Mouse (Mus musculus) midbrain, embryonic 11.5 days (tissue): ENCODE data around the gene Ptch2. TPM values are rescaled to one million over a fixed set of nuclear protein-coding genes. Genes with fewer than 3 reads are reported as not detected.

Experiments used
- ATAC-seq: fragments of 200-750 bp; cut with Nextera tagmentation; 2 replicates; pipeline ENCODE4 v1.8.0; 2017; ENCODE audit warnings: moderate TSS enrichment, moderate library complexity; ENCODE audit not compliant: low FRiP score
- DNase-seq: peaks from one replicate; pipeline ENCODE4 v3.0.0; 2015; ENCODE audit warnings: low spot score; ENCODE audit errors: missing footprints
- H3K27ac ChIP-seq: fragments of 300-500 bp; sonication (generic); 2 replicates; pipeline ENCODE4 v1.5.1; 2014; ENCODE audit warnings: low read depth, low read length
- H3K27me3 ChIP-seq: fragments of 300-500 bp; sonication (generic); 2 replicates; pipeline ENCODE4 v1.6.1; 2014; ENCODE audit warnings: mild to moderate bottlenecking, low read length, moderate library complexity, mixed read lengths; ENCODE audit not compliant: control insufficient read depth, insufficient read depth
- H3K36me3 ChIP-seq: fragments of 300-500 bp; sonication (generic); 2 replicates; pipeline ENCODE4 v1.6.1; 2014; ENCODE audit warnings: mild to moderate bottlenecking, low read length, moderate library complexity, mixed read lengths; ENCODE audit not compliant: control insufficient read depth, insufficient read depth
- H3K4me1 ChIP-seq: fragments of 300-500 bp; sonication (generic); 2 replicates; pipeline ENCODE4 v1.6.1; 2014; ENCODE audit warnings: low read length; ENCODE audit not compliant: control insufficient read depth, insufficient read depth
- H3K4me2 ChIP-seq: fragments of 300-500 bp; sonication (generic); 2 replicates; pipeline ENCODE4 v1.6.1; 2014; ENCODE audit warnings: mild to moderate bottlenecking, moderate library complexity
- H3K4me3 ChIP-seq: fragments of 300-500 bp; sonication (generic); 2 replicates; pipeline ENCODE4 v1.5.1; 2014; ENCODE audit warnings: low read depth, low read length
- H3K9ac ChIP-seq: fragments of 300-500 bp; sonication (generic); 2 replicates; pipeline ENCODE4 v1.6.1; 2014; ENCODE audit warnings: low read length
- H3K9me3 ChIP-seq: fragments of 300-500 bp; sonication (generic); 2 replicates; pipeline ENCODE4 v1.6.1; 2016; ENCODE audit warnings: low read length; ENCODE audit not compliant: control insufficient read depth
- WGBS: fragments of 180-500 bp; shearing (Covaris S2); extraction: QIAGEN DNeasy Blood & Tissue Kit; methylation state at CpG from one replicate; pipeline ENCODE4 v1.1.7; 2014; 5-methylcytosine and 5-hydroxymethylcytosine counted together
- polyA plus RNA-seq: library from polyadenylated mRNA; unstranded; fragments of >200 nt; fragmentation: Nextera tagmentation; extraction: Ambion mirVana; gene quantifications from 2 replicates; pipeline ENCODE4 v1.2.1, GENCODE M21; 2014

Gene Ptch2
- polyA plus RNA-seq, 1 experiment from 2014 or later, result 5.0 TPM

DNA sequence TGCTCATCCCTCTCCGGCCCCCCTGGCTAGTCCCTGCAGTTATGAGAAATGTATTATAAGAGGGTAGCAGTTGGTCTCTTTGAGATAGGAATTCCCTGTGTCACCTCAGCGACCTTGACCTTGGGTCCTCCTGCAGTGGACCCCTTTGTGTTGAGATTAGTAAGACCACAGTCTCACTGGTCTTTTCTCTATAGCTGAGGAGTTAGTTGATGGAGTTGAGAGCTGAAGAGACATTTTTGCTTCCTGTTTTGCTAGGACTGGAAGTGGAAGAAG, 2.8 kb downstream of the Ptch2 start:
- H3K4me2 ChIP-seq, result peak overlapping the region; percentile 5; the same call in 1 of the 2 replicates
- ATAC-seq, result no peak

DNA sequence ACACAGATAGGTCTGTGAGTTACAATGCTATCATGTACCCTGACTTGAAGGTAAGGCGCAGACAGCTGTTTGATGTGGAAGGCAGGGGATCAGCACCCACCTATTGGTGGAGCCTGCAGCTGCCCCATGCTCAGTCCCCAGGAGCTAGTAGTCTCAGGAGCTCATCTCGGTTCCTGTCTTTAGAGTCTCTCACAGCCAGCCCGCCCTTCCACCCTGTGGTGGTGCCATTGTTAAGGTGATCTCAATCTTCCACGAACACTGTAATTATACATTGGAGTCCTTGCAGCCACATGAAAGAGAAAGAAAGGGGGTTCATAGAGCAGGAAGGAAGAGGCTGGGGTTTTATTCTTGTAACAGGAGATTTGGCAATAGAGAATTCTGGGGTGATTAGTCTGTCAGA, 4.2 kb downstream of the Ptch2 start:
- no peaks in the 10 kb centered on the region for H3K36me3 ChIP-seq
- no peak overlapping the region for H3K4me3 ChIP-seq
- H3K27me3 ChIP-seq, result peaks cover 3% of the 10 kb centered on the region; the same call in 1 of the 2 replicates
- no peak overlapping the region for H3K27ac ChIP-seq
- WGBS, result 69% methylated on average over 4 of the region's 4 CpGs
- ATAC-seq (no peak), DNase-seq (no peak)
- no peaks in the 10 kb centered on the region for H3K9me3 ChIP-seq
- H3K4me2 ChIP-seq, result no peak overlapping the region
- H3K9ac ChIP-seq, result no peak overlapping the region
- peaks cover 23% of the 10 kb centered on the region for H3K4me1 ChIP-seq

More for the DNA sequence above, 2.8 kb downstream of the Ptch2 start:
- Histone ChIP-seq H3K36me3 (no peaks in the 10 kb centered on the region), H3K9ac (no peak overlapping the region), H3K4me1 (peaks cover 23% of the 10 kb centered on the region), H3K9me3 (no peaks in the 10 kb centered on the region), H3K27me3 (peaks cover 9% of the 10 kb centered on the region), H3K27ac (no peak overlapping the region), H3K4me3 (no peak overlapping the region)
- 49% methylated on average over 2 of the region's 2 CpGs for WGBS
- no peak for DNase-seq

DNA sequence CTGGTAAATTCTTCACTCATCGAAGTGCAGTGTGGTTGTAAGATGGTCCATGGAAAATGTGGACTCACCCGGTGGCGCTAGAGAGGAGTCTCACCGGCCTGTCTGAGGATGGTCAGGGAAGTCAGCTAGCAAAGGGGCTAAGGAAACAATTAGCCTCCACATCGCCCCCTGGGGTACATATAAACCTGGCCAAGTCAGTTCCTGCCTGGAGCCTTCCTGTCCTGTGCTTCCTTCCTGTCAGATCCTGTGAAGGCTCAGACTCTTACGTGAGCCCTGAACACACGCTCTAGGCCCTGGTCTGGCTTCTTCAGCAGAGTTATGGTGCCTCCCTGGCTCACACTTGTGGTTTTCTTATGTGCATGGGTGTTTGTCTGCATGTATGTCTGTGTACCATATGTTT, 5.3 kb downstream of the Ptch2 start:
- Histone ChIP-seq H3K27ac (no peak overlapping the region), H3K9ac (no peak overlapping the region)

DNA sequence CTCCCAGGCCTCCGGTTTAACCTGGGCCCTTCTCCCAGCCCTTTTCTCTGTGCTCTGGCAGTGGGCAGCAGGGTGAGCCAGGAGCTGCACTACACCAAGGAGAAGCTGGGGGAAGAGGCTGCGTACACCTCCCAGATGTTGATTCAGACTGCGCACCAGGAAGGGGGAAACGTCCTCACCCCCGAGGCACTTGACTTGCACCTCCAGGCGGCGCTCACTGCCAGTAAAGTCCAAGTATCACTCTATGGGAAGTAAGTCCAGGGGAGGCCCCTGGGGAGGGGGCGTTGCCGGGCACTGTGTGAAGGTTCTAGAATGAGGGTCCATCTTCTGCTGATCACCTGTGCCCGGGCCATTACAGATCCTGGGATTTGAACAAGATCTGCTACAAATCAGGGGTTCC, 8.8 kb downstream of the Ptch2 start:
- no peak for ATAC-seq

More for the DNA sequence above, 5.3 kb downstream of the Ptch2 start:
- ATAC-seq, result peak; percentile 20; the same call in 1 of the 2 replicates
- no peaks in the 10 kb centered on the region for H3K9me3 ChIP-seq
- peaks cover 13% of the 10 kb centered on the region for H3K4me1 ChIP-seq
- no peaks in the 10 kb centered on the region; the same call in 1 of the 2 replicates for H3K27me3 ChIP-seq
- WGBS, result 50% methylated on average over 7 of the region's 7 CpGs
- H3K4me3 ChIP-seq, result no peak overlapping the region
- DNase-seq, result no peak
- H3K36me3 ChIP-seq, result no peaks in the 10 kb centered on the region
- H3K4me2 ChIP-seq, result no peak overlapping the region

DNA sequence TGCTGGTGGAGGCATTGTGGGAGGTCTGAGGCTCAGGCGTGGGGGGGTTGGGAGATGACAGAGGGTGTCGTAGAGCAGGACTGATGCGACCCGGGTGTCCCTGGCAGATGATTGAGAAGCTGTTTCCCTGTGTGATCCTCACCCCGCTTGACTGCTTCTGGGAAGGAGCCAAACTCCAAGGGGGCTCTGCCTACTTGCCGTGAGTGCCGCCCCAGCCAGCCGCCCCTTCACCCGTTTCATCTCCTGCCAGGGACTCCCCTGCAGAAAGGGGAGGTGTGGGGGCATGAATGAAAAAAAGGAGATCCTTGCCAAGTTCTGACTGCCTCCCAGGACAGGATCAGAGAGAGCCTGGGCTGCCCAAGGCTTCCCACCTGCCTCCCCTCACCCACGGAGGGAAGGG, 9.3 kb downstream of the Ptch2 start:
- 80% methylated on average over 10 of the region's 10 CpGs for WGBS
- ATAC-seq, result no peak
- Histone ChIP-seq H3K4me1 (no peaks in the 10 kb centered on the region), H3K4me3 (no peak overlapping the region), H3K36me3 (no peaks in the 10 kb centered on the region), H3K27me3 (no peaks in the 10 kb centered on the region), H3K9me3 (no peaks in the 10 kb centered on the region), H3K4me2 (no peak overlapping the region), H3K27ac (no peak overlapping the region), H3K9ac (no peak overlapping the region; the same call in 1 of the 2 replicates)
- no peak for DNase-seq

More for the DNA sequence above, 8.8 kb downstream of the Ptch2 start:
- Histone ChIP-seq H3K4me1 (no peaks in the 10 kb centered on the region), H3K4me3 (no peak overlapping the region), H3K27me3 (no peaks in the 10 kb centered on the region), H3K27ac (no peak overlapping the region), H3K36me3 (no peaks in the 10 kb centered on the region), H3K9me3 (no peaks in the 10 kb centered on the region), H3K4me2 (no peak overlapping the region), H3K9ac (no peak overlapping the region)
- DNase-seq, result no peak
- 81% methylated on average over 10 of the region's 10 CpGs for WGBS

DNA sequence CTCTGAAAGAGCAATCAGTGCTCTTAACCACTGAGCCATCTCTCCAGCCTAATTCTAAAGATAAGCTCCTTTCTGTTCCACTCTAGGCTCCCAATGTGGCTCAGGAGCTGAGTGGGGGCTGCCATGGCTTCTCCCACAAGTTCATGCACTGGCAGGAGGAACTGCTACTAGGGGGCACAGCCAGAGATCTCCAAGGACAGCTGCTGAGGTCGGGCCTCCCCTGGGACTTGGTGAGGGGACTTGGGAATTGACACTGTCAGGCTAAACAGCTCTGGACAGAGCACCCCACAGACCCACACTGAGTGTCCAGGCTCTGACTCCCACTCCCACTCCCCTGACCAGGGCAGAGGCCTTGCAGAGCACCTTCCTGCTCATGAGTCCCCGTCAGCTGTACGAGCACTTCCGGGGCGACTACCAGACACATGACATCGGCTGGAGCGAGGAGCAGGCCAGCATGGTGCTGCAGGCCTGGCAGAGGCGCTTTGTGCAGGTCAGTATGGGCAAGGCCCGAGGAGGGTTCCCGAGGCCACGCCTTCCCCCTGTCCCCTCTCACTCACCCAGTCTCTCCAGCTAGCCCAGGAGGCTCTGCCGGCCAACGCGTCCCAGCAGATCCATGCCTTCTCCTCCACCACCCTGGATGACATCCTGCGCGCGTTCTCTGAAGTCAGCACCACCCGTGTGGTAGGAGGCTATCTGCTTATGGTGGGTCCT, 12.1 kb downstream of the Ptch2 start:
- DNase-seq, result peak; percentile 66
- no peak for ATAC-seq
- Histone ChIP-seq H3K9ac (no peak overlapping the region), H3K9me3 (no peaks in the 10 kb centered on the region), H3K4me2 (no peak overlapping the region), H3K27ac (no peak overlapping the region), H3K27me3 (no peaks in the 10 kb centered on the region), H3K4me3 (no peak overlapping the region), H3K4me1 (no peaks in the 10 kb centered on the region), H3K36me3 (peaks cover 4% of the 10 kb centered on the region; the same call in 1 of the 2 replicates)
- 92% methylated on average over 18 of the region's 18 CpGs for WGBS

DNA sequence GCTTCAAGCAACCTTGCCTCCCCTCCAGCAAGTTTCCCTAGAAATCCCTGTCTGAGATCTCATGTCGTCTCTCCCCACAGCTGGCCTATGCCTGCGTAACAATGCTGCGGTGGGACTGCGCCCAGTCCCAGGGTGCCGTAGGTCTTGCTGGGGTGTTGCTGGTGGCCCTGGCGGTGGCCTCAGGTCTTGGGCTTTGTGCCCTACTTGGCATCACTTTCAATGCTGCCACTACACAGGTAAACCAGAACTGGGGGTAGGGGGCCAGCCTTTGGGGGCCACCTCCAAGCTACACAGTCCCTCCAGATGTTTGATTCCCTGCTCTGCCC, 12.6 kb downstream of the Ptch2 start:
- Histone ChIP-seq H3K4me2 (no peak overlapping the region), H3K9ac (no peak overlapping the region), H3K27me3 (no peaks in the 10 kb centered on the region), H3K4me1 (no peaks in the 10 kb centered on the region), H3K4me3 (no peak overlapping the region), H3K27ac (no peak overlapping the region), H3K9me3 (no peaks in the 10 kb centered on the region), H3K36me3 (peaks cover 4% of the 10 kb centered on the region; the same call in 1 of the 2 replicates)
- 92% methylated on average over 6 of the region's 6 CpGs for WGBS
- ATAC-seq, result no peak
- no peak for DNase-seq

DNA sequence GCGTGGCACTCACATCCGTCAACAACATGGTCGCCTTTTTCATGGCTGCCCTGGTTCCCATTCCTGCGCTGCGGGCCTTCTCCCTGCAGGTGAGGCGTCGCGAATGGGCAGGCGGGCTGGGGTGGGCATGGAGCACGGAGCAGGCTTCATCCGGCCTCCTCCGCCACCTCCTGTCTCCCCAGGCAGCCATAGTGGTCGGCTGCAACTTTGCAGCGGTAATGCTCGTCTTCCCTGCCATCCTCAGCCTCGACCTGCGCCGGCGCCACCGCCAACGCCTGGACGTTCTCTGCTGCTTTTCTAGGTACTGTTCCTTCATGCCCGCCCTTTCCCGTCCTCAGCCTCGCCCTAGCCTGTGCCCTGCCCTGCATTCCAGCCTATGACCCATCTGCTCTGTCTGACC, 13.5 kb downstream of the Ptch2 start:
- Histone ChIP-seq H3K4me2 (no peak overlapping the region), H3K27ac (no peak overlapping the region), H3K36me3 (peaks cover 4% of the 10 kb centered on the region), H3K27me3 (no peaks in the 10 kb centered on the region), H3K4me3 (no peak overlapping the region), H3K9ac (no peak overlapping the region), H3K4me1 (no peaks in the 10 kb centered on the region), H3K9me3 (no peaks in the 10 kb centered on the region)
- DNase-seq (no peak), ATAC-seq (no peak)
- WGBS, result 95% methylated on average over 25 of the region's 25 CpGs

DNA sequence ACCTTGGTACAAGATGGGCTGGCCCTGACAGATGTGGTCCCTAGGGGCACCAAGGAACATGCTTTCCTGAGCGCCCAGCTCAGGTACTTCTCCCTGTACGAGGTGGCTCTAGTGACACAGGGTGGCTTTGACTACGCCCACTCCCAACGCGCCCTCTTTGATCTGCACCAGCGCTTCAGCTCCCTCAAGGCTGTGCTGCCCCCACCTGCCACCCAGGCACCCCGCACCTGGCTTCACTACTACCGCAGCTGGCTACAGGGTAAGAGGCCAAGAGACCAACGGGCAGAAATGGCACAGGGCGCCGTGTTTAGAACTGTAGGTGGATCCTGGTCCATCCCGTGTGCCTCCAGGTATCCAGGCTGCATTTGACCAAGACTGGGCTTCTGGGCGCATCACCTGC, 14.4 kb downstream of the Ptch2 start:
- peaks cover 4% of the 10 kb centered on the region for H3K36me3 ChIP-seq
- no peak overlapping the region for H3K9ac ChIP-seq
- H3K4me1 ChIP-seq, result no peaks in the 10 kb centered on the region
- H3K27me3 ChIP-seq, result no peaks in the 10 kb centered on the region
- ATAC-seq (no peak), DNase-seq (peak; percentile 45)
- H3K9me3 ChIP-seq, result no peaks in the 10 kb centered on the region
- H3K4me3 ChIP-seq, result no peak overlapping the region
- no peak overlapping the region for H3K4me2 ChIP-seq
- H3K27ac ChIP-seq, result no peak overlapping the region
- 91% methylated on average over 13 of the region's 13 CpGs for WGBS
